10 mouse cellular contexts compared by ENCODE assay signal in genomic region chr10:20668577-20668976, GRCm38 (mm10).
"Had no signal": no experiment of that assay in that cellular context is flagged by ENCODE, and none has a peak within 500 bp of the region (broad histone marks: within the 10 kb centered on the region; RNA-seq: fewer than 3 reads in every experiment).

No protein-coding gene starts in this region.

- H3K36me3 ChIP-seq: limb, embryonic 13.5 days; midbrain, embryonic 13.5 days had no signal

- H3K9ac ChIP-seq: limb, embryonic 13.5 days; liver, embryonic 14.5 days; midbrain, embryonic 13.5 days had no signal

- H3K9me3 ChIP-seq: limb, embryonic 13.5 days; midbrain, embryonic 13.5 days had no signal

- H3K4me3 ChIP-seq: limb, embryonic 13.5 days; midbrain, embryonic 13.5 days had no signal

- H3K4me2 ChIP-seq: limb, embryonic 13.5 days; midbrain, embryonic 13.5 days had no signal

- DNase-seq: kidney, adult 18-20 months; kidney, postnatal 10 days; left cerebral cortex, postnatal 4 days; lung, adult 18-20 months; lung, postnatal 4 days; thymus, adult 18-20 months; thymus, postnatal 14 days had no signal

- H3K27me3 ChIP-seq: limb, embryonic 13.5 days; midbrain, embryonic 13.5 days had no signal

- H3K27ac ChIP-seq: limb, embryonic 13.5 days; liver, embryonic 14.5 days; midbrain, embryonic 13.5 days had no signal
